Mouse (Mus musculus): ENCODE data around the gene Asb16.

The Asb16 gene

DNA sequence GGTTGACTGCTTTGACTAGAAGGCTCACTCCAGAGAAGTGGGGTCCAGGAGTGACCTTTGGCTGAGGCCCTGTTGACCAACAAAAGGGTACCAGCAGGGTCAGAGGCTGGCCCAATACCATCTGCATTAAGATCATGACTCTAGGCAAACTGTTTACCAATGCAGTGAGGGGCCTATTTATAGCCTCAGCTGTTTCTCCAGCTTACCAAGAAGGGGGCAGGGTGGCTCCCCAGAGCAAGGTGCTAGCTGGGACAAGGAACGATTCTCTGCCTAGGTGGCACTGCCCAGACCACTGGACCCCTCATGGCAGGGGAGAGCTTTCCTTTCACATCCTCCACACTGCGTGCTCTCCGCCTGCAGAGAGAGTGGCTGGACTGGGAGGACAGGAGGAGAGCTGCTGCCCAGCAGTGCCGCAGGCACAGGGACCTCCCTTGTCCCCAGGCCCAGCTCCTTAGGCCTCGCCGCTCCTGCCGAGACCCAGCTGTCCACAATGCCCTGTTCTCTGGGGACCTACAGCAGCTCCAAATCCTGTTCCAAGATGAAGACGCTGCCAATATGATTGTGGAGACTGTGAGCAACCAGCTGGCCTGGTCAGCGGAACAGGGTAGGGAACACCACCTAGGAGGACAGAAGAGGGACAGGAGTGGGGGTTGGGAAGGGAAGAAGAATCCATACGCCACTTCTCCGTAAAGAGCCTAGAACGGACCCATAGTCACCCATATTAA, at the start of gene Asb16:
Asb16 (plus strand) TSS at position 224 of the 725 bp plus-strand sequence.
- no peak for DNase-seq (ENCODE audit: low spot score in 2 of 2)

DNA sequence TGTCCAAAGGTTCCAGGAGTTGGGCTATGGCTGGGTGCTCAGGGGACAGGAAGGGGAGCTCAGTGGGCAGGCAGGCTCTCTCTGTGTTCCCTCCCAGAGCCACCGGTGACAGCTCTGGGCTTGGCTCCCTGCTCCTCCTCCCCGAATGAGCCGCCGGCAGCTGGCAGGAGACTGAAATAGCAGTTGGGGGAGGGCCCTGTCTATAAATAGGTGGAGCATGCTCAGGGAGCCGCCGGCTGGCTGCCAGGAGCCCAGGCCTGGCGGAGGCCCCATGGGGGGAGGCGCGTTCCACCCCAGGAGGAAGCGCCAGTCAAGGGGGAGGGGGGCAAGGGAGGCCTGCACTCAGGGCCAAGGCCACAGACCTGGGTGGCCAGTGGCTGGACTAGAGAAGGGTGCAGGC, 49.8 kb upstream of the Asb16 start:
- peak; percentile 96 to 97 for DNase-seq (ENCODE audit: low spot score in 2 of 2)

DNA sequence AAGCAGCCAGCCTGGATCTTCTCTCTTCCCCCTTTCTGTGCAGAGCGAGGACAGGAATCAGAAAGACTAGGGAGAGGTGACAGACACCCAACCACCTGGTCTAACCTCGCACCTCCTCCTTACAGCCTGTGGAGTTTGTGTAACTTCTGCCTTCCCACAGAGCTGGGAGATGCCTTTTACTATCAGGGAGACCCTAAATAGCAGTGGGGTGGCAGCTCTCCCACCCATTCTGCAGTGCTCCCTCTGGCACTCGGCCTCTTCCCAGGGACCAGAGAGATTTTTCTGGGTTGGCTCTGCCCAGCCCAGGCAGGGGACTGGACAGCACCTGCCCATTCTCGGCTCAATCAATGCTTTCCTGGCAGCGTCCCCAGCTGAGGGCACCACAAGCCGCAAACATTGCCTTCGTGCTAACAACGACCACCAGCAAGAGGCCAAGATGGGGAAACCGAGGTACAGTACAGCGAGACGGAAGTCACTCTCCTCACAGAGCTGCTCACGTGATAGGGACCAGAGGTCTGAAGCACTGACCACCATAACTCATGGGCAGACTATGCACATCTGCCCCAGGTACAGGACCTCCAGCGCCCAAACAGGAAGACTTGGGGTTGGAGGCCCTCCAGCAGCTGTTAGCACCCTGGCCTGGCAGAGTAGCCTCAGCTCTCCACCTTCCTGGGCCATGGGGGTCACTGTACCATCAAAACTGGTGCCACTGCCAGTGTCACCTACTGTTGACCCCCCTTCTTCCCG, 49.1 kb upstream of the Asb16 start:
- DNase-seq (ENCODE audit: low spot score in 2 of 2): peak in 1 of 2 experiments; percentile 79

DNA sequence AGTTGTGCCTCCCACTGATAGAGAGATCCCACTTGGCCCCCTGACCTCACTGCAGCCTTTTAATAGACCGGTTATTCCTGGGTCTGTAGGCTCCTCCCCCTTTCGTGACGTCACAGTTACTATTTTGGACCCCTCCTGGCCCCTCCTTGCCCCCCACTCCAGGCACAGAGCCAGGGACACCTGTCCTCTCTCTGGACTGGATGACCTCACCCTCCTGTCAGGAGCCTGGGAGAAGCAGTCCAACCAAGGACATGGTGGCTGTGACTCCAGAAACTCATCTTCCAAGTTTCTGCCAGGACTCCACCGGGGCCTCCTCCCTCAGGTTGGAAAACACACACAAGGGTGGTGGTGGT, 48.6 kb upstream of the Asb16 start:
- DNase-seq (ENCODE audit: low spot score in 2 of 2): no peak

DNA sequence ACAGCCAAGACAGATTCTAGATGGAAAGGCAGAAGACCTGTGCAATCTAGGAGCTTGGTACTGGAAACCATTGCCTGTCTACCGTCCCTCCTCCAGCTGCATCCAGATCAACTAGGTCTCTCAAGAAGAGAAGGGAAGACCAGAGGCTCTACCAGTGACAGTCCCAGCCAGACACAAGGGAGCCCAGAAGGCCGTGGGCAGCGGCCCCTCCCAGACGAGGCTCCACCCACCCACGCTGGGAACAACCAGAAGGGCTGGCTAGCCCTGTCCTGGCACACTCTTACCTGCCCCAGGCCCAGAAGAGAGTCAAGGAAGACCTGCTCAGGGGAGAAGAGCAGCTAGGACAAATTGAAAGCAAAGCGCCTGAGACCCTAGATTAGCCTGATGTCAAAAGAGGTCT, 48.1 kb upstream of the Asb16 start:
- no peak for DNase-seq (ENCODE audit: low spot score in 2 of 2)

DNA sequence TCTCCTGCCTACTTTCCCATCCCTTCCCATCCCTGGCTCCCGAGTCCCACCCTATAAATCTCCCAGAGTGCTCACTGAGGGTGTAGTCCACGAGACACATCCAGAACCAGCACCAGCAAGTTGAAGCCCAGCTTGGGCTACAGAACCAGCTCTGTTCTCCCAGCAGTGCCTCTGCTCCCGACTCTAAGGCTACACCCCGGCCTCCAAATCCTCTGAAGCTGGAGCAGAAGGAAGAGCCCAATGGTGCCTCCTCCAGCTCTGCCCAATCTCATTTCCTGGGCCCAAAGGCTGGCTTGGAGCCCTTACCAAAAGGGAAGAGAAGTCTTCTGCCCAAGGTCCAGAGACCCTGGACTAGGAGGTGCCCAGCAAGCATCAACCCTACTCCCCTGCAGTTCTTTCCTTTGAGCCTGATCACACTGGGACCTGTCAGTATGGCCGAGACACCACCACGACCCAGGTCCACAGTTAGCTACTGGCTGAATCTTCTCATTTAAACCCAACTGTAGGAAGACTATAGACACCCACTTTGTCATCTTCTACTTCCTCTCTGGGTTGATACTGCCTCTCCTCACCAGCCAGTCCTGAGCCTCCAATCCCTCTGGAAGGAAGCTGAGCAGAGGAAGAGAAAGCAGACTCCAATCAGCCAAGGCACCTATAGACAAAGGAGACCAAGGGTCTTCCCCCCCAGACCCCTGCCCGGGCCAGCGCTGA, 47.1 kb upstream of the Asb16 start:
- no peak for DNase-seq (ENCODE audit: low spot score in 2 of 2)

DNA sequence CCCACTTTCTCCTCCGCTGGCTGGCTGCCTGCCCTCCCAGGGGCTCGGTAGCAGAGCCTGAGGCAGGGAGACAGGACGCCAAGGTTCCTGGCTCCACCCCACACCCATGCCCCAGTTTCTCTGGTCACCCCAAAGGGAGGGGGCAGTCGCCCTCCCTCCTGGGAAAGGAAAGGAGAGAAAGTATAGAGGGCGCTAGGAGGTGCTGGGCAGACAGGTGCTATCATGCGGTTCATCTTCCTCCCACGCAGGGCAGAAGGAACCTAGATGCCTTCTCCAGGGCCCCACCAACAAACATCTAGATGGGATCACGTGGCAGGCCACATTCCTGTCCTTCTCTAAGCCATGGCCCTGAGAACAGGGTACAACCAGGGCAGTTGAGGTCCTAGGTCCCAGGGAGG, 46.6 kb upstream of the Asb16 start:
- DNase-seq (ENCODE audit: low spot score in 2 of 2): no peak

DNA sequence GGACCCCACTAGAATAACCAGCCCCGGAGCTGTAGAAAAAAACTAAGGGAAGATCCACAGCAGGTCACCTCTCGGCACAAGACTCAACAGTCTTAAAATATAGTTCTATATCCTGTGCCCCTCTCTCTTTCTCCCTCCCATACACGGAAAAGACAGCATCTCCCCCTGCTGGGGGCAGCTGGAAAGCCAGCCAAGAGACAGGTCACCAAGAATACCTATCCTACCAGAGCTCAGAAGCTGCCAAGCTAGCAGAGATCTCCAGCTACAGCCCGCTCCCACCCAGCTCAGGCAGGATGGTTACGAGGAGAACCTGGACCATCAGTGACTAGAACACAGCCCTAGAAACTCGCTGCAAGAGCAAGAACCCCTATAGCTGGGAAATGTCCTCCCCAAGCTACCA, 45.4 kb upstream of the Asb16 start:
- DNase-seq (ENCODE audit: low spot score in 2 of 2): no peak

DNA sequence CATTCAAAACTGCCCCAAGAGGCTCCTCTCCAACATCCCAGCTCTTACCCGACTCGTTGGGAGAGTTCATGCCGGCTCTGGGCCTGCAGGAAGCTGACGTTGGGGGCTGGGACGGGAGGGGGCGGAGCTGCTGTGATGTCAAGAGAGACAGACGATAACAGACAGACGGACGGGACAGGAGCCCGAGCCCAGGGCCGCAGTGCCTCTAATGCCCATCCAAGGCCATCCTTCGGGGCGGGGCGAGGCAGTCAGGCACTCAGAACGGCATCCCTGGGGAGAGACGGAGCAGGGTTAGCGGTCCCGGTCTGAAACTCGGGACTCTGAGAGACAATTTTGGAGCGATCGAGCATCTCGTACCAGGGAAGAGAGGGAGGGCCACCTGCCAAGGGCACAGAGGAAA, 43.9 kb upstream of the Asb16 start:
- DNase-seq (ENCODE audit: low spot score in 2 of 2): no peak

DNA sequence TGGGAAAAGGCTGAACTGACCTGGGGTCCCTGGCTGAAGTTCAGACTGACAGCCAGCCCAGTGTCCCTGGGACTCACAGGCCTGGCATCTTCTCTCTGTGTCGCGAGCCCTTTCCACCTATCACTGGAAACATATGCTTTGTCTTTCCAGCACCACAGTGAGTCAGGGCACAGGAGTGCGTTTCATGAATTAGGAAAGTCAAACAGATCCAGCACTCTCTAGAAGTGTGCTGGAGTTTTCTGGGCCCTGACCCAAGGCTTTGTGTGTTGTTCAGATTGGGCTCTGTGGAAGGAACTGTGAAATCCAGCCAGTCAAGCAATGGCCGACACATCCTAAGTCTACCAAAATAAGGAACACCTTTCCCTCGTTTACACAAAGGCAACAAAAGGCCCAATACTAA, 43.3 kb upstream of the Asb16 start:
- no peak for DNase-seq (ENCODE audit: low spot score in 2 of 2)

DNA sequence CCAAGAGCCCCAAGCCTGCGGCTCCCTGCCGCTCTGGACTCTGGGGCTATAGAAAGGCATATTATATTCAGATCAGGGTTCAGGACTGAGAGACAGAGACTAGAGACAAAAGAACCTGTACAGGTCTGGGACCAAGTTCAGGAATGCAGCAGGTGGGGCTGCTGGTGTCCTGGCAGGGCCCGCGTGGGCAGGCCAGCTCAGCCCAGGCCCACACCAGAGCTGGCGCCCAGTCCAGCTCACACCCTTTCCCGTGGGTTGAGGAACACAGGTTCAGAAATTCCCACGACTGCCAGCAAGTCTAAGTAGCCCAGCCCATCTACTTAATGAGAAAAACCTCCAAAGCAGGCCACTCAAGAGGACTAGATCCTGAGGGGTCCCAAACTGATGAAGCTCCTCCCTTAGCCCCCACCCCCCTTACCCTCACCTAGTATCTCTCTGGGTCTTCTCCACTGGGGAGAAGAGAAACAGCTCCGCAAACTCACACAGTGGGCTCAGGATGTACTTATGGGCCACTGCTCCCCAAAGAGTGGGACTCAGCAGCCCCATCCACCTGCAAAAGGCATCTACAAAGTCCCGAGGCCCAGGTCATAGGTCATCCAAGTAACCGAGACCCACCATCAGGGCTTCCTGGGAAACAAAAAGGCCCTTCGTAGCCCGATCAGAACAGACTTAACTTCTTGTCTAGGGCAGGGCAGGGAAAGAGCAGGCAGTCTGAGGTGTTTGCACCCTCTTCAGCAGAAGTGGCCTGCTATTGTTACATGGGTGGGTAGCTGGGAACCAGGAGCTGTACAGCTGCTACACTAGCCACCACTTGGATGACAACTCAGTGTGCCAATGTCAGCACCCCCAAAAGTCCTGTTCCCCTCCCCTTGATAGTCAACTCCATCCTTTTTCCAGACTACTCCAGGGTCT, 42.2 kb upstream of the Asb16 start:
- DNase-seq (ENCODE audit: low spot score in 2 of 2): no peak

DNA sequence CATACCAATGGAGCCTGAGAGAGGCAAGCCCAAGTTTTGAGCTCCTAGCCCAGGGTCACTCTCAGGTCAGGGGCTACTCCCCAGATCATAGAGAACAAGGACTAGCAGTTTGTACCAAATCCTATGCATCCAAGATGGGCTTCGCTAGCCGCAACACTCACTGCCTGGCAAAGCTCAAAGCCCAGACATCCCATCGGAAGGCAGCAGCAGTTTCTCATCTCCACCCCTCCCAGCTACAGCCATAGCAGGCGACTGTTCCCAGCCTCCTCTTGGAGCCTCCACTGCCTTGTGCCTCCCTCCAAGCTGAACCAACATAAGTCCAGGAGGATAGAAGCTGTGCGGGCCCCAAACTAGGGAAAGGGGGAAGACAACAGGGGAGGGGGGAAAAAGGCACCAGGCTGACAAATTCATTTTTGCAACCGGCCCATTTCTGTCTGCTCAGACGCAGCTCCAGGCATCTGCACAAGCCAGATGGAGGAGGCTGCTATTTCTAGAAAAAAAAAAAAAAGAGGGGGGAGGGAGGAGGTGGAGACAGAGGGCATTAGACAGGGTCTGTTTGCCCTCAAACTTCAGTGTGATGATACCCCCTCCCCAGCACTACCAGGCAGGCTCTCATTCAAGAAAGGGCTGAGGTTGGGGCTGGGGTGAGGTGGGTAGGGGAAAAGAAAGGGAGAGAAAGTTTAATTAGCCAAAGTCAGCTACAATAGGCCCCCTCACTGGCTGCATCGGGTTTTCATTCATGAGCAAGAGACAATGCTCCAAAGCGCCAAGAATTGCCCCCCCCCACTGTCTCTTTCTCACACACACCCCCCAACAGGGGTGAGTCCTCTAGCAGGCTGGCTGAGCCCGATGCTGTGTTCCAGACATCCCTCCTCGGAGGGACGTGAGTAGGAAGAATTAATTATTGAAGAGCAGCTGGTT, 41.0 kb upstream of the Asb16 start:
- DNase-seq (ENCODE audit: low spot score in 2 of 2): no peak

DNA sequence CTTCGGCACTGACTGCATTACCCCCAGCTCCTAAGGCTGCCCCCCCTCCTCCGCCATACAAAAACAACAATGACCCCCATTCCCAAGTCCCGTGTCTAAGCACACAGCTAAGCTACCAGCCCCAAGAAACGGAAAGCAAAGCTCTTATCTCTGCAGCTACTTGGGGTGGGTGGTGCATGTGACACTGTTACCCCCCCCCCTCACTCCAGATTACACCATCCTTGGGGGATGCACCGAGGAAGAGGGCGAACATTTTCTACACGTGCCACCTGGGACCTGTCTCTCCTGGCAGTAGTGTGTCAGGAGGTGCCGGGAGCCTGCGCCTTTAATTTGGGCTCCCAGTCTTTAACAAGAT, 40.4 kb upstream of the Asb16 start:
- no peak for DNase-seq (ENCODE audit: low spot score in 2 of 2)

DNA sequence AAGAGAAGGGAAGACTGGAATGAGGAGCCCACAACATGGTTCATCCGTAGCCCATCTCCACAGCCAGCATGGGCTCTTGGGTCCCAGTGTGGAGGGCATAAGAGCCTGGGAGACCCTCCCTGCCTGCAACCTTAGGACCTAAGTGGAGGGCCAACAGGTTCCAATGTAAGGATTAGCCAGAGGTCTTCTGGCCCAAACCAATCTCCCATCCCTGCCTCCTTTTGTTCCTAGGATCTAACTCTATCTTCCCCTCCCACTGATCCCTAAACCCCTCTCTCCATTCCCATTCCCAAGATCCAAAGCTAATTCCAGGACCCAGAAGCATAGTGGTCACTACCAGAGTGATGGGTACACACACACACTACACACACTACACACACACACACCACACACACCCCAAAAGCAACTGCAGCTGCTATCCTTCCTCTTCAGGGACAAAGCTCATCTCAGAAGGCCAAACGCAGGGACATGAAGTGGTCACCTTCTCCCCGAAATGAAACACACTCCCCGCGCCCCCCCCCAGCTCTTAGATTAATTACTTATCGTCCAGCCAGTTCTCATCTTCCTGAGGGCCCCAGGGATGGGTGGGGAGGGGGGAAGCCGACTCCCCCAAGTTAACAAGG, 39.8 kb upstream of the Asb16 start:
- DNase-seq (ENCODE audit: low spot score in 2 of 2): no peak

DNA sequence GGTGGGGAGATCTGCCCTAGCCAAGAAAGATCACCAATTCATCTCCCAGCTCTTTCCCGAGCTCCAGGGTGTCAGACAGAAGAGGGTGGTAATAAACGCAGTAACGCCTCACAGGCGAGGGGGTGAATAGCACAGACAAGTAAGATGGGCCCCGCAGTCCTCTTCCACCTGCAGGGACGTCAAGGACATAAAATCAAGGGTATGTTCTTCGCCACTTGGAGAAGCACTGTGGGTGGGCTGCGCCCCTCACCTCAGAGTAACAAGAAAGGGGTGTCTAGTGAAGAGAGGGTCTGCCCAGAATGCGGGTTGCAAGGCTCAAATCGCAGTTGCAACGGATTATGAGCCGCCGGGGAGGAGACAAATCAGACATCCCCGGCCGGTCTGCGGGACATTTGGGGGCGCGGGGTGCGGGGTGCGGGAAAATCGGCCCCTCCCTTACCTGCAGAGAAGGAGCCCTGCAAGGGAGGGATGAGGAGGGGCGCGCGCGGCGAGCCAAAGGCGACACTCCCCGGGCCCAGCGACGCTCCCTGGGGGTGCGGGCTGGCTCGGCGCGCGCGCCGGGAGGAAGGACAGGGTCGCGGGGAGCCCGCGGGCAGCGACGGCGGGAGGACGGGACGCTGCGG, 39.1 kb upstream of the Asb16 start:
- no peak for DNase-seq (ENCODE audit: low spot score in 2 of 2)

DNA sequence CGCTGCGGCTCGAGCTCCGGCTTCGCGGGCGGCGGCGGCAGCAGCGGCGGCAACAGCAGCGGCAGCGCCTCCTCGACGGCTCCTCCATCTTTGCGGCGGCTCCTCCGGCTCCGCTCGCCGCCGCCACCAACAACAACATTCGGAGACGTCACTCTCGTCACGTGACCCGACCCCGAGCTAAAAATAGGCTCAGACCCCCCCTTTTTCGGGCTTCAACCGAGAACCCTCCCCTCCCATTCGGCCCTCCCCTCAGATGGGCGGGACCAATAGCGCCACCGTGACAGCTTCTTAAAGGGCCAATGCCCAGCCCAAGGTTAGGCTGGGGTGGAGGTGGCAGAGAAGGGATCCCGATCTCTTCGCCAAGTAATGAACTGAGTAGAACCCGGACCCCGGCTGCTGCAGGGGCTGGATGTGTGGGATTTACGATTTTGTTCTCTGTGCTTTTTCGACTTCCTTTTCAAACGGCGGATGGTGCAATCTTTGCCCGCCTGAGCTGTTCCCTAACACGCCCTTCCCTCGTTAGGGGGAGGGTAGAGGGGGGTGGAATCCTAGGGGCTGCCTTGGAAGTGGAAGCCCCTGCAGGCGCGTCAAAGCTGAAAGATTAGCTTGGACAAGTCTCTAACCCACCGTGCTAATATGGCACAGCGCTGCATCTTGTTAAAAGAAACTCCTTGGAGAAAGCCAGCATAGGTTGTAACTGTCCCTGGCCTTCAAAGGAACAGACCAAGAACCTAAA, 38.4 kb upstream of the Asb16 start, which contains the start of gene Hdac5:
Hdac5 (minus strand) TSS at position 161 of the 736 bp plus-strand sequence.
- DNase-seq (ENCODE audit: low spot score in 2 of 2): peak; percentile 96 to 98

DNA sequence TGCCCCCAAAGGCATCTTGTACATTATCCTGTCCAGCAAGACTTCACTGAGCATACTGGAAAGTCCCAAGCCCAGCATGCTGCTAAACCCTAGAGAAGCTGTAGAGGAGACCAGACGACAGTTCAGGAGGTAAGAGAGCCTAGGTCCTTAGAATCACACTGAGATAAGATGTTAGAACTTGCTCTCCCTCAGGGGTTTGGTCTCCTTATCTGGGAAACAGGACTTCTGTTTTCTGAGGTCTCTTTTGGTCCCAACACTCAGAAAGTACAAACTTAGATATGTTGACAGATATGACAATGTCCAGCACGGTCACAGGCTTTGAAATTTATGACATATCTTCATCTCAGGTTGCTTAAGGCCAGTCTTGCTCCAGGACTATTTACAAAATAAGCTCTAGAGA, 32.5 kb upstream of the Asb16 start:
- no peak for DNase-seq (ENCODE audit: low spot score in 2 of 2)

DNA sequence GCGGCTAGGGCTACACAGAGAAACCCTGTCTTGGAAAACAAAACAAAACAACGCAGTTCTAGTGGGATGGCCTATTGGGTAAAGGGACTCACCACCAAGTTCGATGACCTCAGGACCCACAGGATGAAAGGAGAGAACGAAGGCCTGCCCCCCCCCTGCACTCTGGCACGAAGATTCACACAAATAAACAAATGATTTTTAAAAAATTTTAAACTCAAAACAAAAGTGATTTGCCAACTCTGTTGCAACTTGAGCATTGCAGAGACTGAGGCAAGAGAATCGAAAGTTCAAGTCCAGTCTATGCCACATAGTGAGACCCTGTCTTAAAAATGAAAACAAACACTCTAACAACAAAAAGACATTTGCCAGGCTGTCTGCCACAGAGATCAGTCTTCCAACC, 27.9 kb upstream of the Asb16 start:
- DNase-seq (ENCODE audit: low spot score in 2 of 2): no peak

DNA sequence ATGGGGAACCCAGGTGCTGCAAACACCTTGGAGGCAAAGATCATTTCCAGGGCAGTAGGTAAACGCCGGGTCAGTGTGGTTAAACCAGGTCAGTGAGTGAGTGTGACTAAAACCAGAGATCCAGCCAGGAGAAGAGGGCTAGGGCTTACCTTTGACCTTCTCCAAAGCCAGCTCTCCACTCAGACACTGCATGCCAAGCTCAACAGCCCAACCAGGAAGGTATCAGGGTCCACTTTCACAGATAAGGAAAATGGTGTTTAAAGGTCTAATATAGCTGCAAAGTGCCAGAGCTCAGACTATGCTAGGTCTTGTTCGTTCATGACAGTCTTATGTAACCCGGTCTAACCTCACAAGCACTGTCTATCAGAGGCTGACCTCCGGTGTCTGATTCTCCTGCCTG, 27.3 kb upstream of the Asb16 start:
- DNase-seq (ENCODE audit: low spot score in 2 of 2): no peak
